Mouse (Mus musculus): ENCODE data around the gene Pml. TPM values are rescaled to one million over a fixed set of nuclear protein-coding genes. Genes with fewer than 3 reads are reported as not detected.

The Pml gene
- polyA plus RNA-seq, 1 experiment from 2014 or later: 8.5 TPM

- no peak overlapping the region; the same call in 1 of the 2 replicates for H3K4me2 ChIP-seq (ENCODE audit: low read depth, low read length)
- H3K9ac ChIP-seq (replicated peaks): no peak overlapping the region
- no peaks in the 10 kb centered on the region for H3K36me3 ChIP-seq (replicated peaks; ENCODE audit: insufficient read depth, low read length)
- WGBS (ENCODE audit: insufficient replicate concordance): 40% methylated on average over 12 of the region's 12 CpGs
- peaks cover 6% of the 10 kb centered on the region for H3K4me1 ChIP-seq (ENCODE audit: insufficient read depth)
- no peaks in the 10 kb centered on the region for H3K27me3 ChIP-seq (ENCODE audit: insufficient read depth, low read length)
- no peak overlapping the region for H3K27ac ChIP-seq (ENCODE audit: low read depth)
- DNase-seq (peak; percentile 78), ATAC-seq (no peak)
- no peak for TF ChIP-seq EP300 (IDR thresholded peaks at IDR 0.05; ENCODE audit: low read depth)
- peak; percentile 89 for TF ChIP-seq CTCF (IDR thresholded peaks at IDR 0.05; ENCODE audit: low read depth)
- no peak overlapping the region for H3K4me3 ChIP-seq (ENCODE audit: low read depth, low read length)
- H3K9me3 ChIP-seq (ENCODE audit: low read length): no peaks in the 10 kb centered on the region
Observed at GRCm38 (mm10) chr9:58268384-58269313, 19.1 kb upstream of the Pml start.

- peak overlapping the region; percentile 85 for H3K27ac ChIP-seq (ENCODE audit: low read depth)
- WGBS (ENCODE audit: insufficient replicate concordance): 56% methylated on average over 3 of the region's 3 CpGs
- 0 out of 2 replicates have a peak, but pooled peaks cover 2% of the 10 kb centered on the region for H3K36me3 ChIP-seq (replicated peaks; ENCODE audit: insufficient read depth, low read length)
- no peak overlapping the region for H3K4me3 ChIP-seq (ENCODE audit: low read depth, low read length)
- H3K9ac ChIP-seq (replicated peaks): no peak overlapping the region; the same call in 1 of the 2 replicates
- H3K4me2 ChIP-seq (ENCODE audit: low read depth, low read length): no peak overlapping the region
- H3K4me1 ChIP-seq (ENCODE audit: insufficient read depth): peaks cover 5% of the 10 kb centered on the region; the same call in 1 of the 2 replicates
- no peaks in the 10 kb centered on the region for H3K27me3 ChIP-seq (ENCODE audit: insufficient read depth, low read length)
- no peak for TF ChIP-seq CTCF (IDR thresholded peaks at IDR 0.05; ENCODE audit: low read depth)
- no peak for TF ChIP-seq EP300 (IDR thresholded peaks at IDR 0.05; ENCODE audit: low read depth)
- DNase-seq (no peak), ATAC-seq (no peak)
- no peaks in the 10 kb centered on the region for H3K9me3 ChIP-seq (ENCODE audit: low read length)
Observed at GRCm38 (mm10) chr9:58267046-58267445, 17.5 kb upstream of the Pml start.

GRCm38 (mm10) chr9:58266571-58267011 is 17.0 kb upstream of the Pml start:
- Histone ChIP-seq H3K36me3 (replicated peaks; ENCODE audit: insufficient read depth, low read length) (0 out of 2 replicates have a peak, but pooled peaks cover 5% of the 10 kb centered on the region), H3K27me3 (ENCODE audit: insufficient read depth, low read length) (no peaks in the 10 kb centered on the region), H3K9me3 (ENCODE audit: low read length) (no peaks in the 10 kb centered on the region), H3K4me2 (ENCODE audit: low read depth, low read length) (no peak overlapping the region), H3K27ac (ENCODE audit: low read depth) (peak overlapping the region; percentile 85), H3K4me3 (ENCODE audit: low read depth, low read length) (no peak overlapping the region), H3K9ac (replicated peaks) (no peak overlapping the region; the same call in 1 of the 2 replicates), H3K4me1 (ENCODE audit: insufficient read depth) (peaks cover 5% of the 10 kb centered on the region; the same call in 1 of the 2 replicates)
- peak; percentile 48; the same call in 1 of the 2 replicates for ATAC-seq
- TF ChIP-seq CTCF (IDR thresholded peaks at IDR 0.05; ENCODE audit: low read depth) (no peak), EP300 (IDR thresholded peaks at IDR 0.05; ENCODE audit: low read depth) (no peak)
- DNase-seq: peak; percentile 66
- WGBS (ENCODE audit: insufficient replicate concordance): 20% methylated on average over 4 of the region's 4 CpGs

- no peak overlapping the region for H3K4me3 ChIP-seq (ENCODE audit: low read depth, low read length)
- 0 out of 2 replicates have a peak, but pooled peaks cover 8% of the 10 kb centered on the region for H3K36me3 ChIP-seq (replicated peaks; ENCODE audit: insufficient read depth, low read length)
- H3K9ac ChIP-seq (replicated peaks): no peak overlapping the region
- no peaks in the 10 kb centered on the region for H3K27me3 ChIP-seq (ENCODE audit: insufficient read depth, low read length)
- peak overlapping the region; percentile 44; the same call in 1 of the 2 replicates for H3K27ac ChIP-seq (ENCODE audit: low read depth)
- peaks cover 5% of the 10 kb centered on the region; the same call in 1 of the 2 replicates for H3K4me1 ChIP-seq (ENCODE audit: insufficient read depth)
- H3K9me3 ChIP-seq (ENCODE audit: low read length): no peaks in the 10 kb centered on the region
- ATAC-seq (no peak), DNase-seq (no peak)
- WGBS (ENCODE audit: insufficient replicate concordance): 46% methylated on average over 3 of the region's 3 CpGs
- TF ChIP-seq EP300 (IDR thresholded peaks at IDR 0.05; ENCODE audit: low read depth): no peak
- no peak for TF ChIP-seq CTCF (IDR thresholded peaks at IDR 0.05; ENCODE audit: low read depth)
- no peak overlapping the region for H3K4me2 ChIP-seq (ENCODE audit: low read depth, low read length)
Observed at GRCm38 (mm10) chr9:58265368-58265767, 15.8 kb upstream of the Pml start.

DNA sequence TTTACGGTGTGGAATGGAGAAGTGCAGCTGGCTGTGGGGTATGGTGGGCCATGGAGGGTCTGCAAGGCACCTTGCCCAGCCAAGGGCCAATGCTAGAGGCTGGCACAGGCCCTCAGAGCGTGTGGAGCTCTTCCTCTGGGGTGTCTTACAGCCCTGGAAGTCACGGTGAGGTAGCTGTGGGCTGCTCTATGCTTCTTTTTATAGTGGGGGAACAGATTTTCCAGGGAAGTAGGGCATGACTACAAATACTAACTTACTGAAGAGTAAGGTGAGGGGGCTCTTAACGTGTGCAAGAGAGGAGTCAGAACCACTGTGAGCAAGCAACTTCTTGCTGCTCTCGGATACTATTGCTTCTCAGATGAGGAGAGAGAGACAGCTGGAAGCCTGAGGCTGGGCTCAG is 12.9 kb upstream of the Pml start:
- Histone ChIP-seq H3K27me3 (ENCODE audit: insufficient read depth, low read length) (no peaks in the 10 kb centered on the region), H3K4me3 (ENCODE audit: low read depth, low read length) (no peak overlapping the region), H3K9ac (replicated peaks) (no peak overlapping the region), H3K9me3 (ENCODE audit: low read length) (no peaks in the 10 kb centered on the region), H3K36me3 (replicated peaks; ENCODE audit: insufficient read depth, low read length) (peaks cover 12% of the 10 kb centered on the region; the same call in 1 of the 2 replicates), H3K4me2 (ENCODE audit: low read depth, low read length) (no peak overlapping the region), H3K27ac (ENCODE audit: low read depth) (no peak overlapping the region), H3K4me1 (ENCODE audit: insufficient read depth) (peaks cover 5% of the 10 kb centered on the region; the same call in 1 of the 2 replicates)
- TF ChIP-seq CTCF (IDR thresholded peaks at IDR 0.05; ENCODE audit: low read depth): no peak
- no peak for TF ChIP-seq EP300 (IDR thresholded peaks at IDR 0.05; ENCODE audit: low read depth)
- no peak for ATAC-seq
- 83% methylated on average over 5 of the region's 5 CpGs for WGBS (ENCODE audit: insufficient replicate concordance)
- no peak for DNase-seq
